Mouse (Mus musculus): ENCODE measurements around the gene Podxl2. TPM values are rescaled to one million over a fixed set of nuclear protein-coding genes. Genes with fewer than 3 reads are reported as not detected.

The Podxl2 gene
- total RNA-seq, 2 experiments from 2014 or later = 178 to 179 TPM

DNA sequence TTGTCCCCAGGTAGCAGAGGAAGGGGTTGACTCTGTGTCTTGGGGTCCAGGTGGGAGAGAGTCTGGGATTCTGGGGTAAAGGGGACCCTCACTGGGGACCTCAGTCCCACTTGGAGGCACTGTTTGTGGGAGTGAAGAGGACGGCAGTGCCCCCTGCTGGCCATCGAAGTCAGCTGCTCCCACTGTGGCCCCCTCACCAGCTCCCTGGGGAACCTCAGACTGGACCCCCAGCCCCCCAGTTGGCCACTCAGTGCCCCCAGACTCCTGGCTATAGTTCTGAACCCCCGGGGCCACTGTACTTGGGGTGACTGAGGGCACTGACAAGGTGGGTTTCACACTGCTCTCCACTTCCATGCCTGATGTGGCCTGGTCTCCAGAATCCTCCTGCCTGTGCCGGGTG lies 25.6 kb downstream of the Podxl2 start:
- no peak for DNase-seq (ENCODE audit: extremely low spot score in 1 of 2, low spot score in 1 of 2)

DNA sequence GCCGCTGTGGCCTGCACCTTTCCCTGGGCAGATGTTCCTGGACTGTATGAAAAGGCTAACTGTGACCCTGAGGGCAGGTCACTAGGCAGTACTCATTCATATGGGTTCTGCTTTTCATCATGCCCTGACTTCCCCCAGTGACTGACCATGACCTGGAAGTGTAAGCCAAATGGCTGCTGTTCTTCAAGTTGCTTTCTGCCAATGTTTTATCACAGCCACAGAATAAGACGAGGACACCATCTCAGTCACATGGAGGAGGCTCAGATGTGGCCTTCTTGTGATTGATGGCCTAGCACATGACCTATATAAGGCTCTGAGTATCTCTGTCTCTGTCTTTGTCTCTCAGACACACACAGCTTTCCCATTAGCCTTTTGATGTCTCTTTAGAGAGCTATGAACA lies 27.3 kb downstream of the Podxl2 start:
- no peak for DNase-seq (ENCODE audit: extremely low spot score in 1 of 2, low spot score in 1 of 2)

DNA sequence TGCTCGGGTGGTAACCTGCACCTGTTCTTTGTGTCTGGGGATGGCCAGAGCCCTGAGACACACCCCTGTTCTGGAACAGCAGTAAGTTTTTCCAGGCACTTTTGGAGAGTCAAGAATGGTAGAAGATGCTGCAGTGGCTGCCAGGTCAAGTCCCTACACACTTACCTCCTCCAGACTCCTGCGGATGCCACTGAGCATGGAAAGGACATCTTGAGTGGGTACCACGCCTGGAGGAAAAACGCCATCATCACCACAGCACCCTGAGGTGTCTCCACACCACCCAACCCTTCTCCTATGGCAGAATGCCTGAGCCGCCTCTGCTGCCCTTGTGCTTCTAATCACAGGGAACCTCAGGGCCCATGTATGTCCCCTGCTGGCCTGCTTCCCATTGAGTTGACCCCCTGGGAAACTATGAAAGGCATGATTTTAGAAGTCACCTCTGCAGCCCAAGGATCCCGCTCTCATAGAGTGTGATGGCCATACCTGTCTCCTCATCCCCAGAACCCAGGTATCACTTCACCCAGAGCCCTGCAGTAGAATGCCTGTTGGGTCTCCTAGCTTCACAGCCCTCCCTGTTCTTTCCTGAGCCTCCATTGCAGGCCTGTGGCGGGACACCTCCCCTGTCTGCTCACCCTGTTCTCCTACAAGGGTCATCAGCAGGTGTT lies 29.8 kb downstream of the Podxl2 start:
- DNase-seq (ENCODE audit: extremely low spot score in 1 of 2, low spot score in 1 of 2) = no peak

DNA sequence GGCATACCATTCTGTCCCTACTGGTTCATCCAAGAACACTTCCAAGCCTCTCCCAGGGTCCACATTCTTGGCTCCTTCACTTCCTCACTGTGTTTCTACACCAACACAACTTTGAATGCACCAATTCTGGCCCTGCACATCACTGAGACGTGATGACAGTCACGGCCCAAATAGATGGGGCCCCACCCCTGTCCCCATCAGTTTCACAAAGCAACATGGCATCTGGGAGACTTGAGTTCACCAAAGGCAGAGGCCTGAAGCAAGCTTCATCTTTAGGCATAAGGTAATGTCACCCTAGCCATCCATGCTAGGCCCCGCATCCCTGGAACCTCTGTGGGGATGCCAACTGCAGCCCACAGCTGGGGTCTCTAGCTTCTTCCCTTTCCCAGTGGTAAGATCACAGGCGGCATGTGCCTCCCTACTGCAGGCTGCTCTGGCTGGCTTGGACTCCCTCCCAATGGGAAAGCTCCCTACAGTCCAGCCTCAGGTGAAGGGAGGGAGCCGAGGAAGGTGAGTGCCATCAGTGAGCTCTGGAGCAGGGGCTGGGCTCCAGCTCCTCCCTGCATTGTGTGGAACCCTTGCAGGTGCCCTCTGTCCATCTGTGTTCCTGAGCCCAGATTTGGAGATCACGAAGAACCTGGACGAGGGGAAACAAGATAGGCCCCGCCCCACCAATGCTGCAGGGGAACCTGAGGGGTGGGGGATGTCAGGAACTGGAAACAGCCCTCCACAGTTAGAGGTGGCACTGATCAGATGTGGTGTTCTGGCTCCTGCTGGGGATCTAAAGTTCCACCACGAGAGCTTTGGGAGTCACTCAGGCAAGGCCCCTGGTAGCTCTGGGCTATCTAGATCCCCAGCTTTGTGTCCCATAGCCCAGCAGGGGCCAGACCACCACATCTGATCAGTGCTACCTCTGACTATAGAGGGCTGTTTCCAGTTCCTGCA lies 30.8 kb downstream of the Podxl2 start:
- DNase-seq (ENCODE audit: extremely low spot score in 1 of 2, low spot score in 1 of 2) = no peak

DNA sequence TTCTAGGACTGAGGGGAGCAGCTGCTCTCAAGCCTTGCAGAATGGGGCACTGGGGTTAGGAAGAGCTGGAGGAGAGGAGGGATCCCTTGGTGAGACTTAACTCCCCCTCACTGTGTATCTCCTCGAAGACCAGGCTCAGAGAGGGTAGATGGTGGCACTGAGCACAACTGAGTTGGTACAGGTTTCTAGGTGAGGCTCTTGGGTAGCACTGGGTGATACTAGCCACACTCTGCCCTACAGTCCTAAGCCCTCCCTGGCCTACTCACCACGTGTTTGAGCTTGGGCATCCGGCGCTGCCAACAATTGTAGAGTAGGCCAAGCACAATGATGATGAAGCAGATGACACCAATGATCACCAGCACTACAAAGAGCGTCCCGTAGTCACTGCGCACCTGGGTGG lies 31.6 kb downstream of the Podxl2 start:
- DNase-seq (ENCODE audit: extremely low spot score in 1 of 2, low spot score in 1 of 2) = no peak

DNA sequence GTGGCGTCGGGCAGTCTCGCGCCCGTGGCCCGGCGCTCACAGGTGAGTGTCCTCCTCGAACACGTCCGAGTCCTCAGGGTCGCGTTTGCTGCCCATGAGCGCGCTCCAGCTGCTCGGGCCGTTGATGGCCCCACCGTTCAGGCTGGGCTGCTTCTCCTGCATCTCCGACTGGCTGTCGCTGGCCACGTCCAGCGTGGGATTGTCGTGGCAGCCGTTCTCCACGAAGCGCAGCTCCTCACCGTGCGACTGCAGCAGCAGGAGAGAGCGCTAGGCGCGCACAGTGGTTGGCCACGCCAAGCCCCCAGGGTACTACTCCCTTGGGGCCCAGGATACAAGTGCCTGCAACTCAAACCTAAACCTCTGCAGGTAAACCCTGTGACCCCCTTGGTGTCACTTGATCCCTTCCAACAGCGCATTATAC lies 32.1 kb downstream of the Podxl2 start:
- DNase-seq (ENCODE audit: extremely low spot score in 1 of 2, low spot score in 1 of 2) = no peak

DNA sequence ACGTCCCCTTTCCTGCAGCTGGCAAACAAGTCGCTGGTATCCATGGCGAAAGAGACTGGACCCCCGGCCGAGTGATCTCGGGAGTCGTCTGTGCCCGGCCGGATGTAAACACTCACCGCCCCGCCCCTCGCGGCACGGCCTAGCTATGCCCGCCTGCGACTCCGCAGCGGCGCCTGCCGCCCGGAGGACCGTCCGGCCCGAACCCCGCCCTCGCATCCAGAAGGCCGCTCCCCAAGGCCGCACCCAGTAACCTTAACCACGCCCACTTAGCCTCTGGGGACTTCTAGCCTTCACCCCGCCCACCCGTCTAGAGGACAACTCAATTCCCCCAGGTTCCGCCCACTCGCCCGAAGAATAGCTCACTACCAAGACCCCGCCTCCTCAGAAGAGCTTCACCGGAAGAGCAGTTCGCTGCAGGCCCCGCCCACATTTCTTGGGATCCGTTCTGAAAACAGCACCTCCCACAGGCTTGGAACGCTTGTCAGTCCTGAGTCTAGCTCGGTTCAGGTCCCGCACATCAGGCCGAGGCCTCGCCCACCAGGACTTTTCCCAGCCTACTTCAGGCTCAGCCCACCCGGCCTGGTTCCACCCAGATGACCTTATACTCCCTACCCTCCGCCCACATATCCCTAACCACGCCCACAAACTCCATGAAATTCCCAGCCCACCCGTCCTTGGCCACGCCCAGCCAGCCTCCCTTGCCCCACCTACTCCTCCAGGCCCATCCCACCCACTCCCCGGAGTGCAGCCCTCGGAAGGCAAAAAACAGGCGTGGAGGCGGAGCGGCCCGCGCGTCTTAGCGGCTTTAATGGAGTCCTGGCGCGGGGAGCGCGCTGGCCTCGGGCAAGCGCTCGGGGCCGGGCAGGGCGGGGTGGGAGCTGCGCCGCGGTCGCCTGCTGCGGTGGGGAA lies 32.8 kb downstream of the Podxl2 start, which contains the start of gene Abtb1:
Abtb1 (minus strand) TSS at position 204 of the 909 bp plus-strand sequence.
- peak; percentile 89 to 93 for DNase-seq (ENCODE audit: extremely low spot score in 1 of 2, low spot score in 1 of 2)

DNA sequence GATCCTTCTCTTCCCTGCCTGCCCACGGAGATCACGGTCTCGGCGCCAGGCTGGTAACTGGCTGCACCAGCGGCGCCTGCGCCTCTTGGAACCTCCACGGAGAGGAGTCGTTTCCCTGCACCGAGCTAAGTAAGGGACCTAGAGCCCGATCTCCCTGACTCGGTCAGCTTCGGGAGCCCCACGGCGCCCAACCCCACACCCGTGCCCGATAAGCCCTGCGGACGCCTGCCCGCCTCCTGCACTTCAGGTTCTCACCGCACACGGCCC lies 33.4 kb downstream of the Podxl2 start:
- no peak for DNase-seq (ENCODE audit: extremely low spot score in 1 of 2, low spot score in 1 of 2)

DNA sequence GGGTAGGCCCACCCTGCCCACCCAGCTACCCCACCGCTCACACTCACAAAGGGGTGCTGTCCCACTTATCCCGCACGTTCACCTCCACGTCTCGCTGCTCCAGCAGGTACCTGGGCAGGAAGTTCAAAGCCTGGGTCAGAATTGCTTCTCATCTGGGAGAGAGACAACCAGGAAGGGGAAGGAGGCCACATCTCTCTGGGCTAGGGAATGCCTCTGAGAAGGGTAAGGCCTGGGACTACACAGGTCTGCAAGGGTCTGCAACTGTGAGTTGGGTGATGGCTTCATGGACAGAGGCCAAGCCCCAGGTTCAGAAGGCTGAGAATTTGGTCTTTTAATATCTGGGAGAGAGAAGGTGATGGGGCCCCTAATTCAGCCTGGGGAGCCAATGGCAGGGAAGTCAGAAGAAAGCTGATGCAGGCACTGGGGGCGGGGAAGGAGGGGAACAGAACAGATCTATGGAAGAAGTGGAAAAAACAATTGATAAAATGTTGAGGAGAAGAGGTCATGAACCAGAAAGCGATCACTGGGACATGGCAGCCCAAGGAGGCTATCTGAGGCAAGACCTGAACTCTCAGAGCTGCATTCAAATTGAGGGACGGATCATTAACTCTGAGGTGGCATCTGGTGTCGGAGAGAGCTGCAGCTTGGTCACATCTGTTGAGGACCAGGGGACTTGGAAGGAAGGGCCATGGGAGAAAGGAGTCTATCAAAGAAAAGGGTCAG lies 33.9 kb downstream of the Podxl2 start:
- no peak for DNase-seq (ENCODE audit: extremely low spot score in 1 of 2, low spot score in 1 of 2)

DNA sequence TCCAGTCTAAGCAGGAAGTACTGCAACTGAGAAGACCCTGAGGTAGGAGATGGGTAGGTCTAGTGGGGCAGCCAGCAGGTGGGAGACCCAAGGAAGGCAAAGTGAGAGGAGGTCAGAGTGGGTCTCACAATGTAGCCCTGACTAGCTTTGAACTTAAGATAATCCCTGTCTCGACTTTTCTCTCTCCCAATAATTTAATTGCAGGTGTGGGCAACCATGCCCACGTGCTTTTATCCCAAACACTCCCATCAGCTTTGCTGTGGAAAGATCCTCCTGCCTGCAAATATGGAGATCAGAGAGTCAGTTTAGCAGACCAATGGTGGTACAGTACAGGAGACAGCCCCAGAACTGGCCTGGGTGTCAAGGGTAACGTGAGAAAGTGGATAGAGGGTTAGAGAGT lies 34.6 kb downstream of the Podxl2 start:
- no peak for DNase-seq (ENCODE audit: extremely low spot score in 1 of 2, low spot score in 1 of 2)

DNA sequence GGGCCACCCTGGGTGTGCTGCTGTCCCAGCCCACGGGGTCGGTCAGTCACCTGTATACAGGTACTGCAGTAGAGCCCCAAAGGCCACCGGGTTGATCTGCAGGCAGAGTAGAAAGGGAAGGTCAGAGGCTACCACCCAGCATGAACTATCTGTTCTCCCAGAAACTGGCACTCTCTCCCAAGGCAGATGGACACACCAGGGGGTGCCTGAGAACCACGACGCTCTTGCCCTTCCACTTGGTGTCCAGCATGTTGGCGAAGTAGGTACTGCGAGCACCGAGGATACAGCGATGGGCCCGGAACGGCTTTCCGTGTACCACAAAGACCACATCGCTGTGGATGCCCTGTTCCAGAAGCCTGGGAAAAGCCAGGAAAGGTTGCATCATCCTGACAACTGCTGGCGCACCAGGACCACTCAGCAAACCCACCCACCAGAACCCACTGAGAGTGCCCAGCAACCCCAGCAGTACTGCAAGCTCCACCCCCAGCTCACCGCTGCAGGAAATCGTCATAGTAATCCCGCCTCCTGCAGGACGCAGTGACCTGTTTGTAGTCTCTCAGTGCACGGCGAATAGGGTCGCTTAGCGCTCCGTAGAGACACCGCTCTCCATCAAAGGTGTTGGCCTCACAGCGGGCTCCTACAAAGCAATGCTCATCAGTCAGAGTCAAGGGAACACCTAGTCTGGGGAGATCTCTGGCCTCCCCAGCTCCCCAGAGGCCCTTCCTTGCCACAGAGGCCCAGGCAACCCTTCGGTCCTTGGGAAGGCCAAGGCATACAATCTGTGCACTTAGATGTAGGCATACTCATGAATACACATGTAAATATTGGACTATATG lies 35.5 kb downstream of the Podxl2 start:
- DNase-seq (ENCODE audit: extremely low spot score in 1 of 2, low spot score in 1 of 2) = no peak

DNA sequence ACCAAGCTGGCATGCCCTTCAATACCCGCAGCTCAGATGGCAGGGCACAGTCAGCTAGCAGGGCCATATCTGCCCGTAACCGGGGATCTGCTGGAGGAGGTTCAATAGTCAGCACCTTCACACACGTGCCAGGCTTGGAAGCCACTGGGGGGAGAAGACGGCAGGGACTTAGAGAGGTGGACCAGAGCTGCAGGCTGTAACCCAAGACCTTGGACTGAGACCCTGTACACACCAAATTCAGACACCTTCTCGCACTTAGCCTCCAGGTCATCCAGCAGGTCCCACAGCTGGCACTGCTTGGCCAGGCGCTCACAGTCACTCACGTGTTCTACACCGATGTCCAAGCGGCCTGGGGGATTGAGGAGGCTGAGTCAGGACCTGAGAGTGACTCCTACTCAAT lies 36.2 kb downstream of the Podxl2 start:
- no peak for DNase-seq (ENCODE audit: extremely low spot score in 1 of 2, low spot score in 1 of 2)

DNA sequence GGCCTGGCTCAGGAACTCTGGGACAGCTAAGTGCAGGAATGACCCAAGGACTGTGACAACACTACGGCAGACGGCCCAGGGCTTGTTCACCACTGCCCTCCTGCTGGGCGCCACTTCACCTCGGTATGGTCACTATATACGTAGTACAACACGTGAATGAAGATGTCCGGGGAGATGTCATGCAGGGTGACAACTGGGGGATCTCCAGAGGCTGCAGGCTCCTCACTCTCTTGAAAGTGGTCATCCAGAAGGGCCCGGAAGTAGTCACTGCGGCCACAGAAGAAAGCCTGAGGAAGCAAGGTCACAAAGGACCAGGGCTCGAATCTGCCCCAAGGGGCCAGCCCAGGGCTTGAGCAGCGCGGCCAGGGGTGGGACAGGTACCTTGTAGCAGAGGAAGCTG lies 36.8 kb downstream of the Podxl2 start:
- no peak for DNase-seq (ENCODE audit: extremely low spot score in 1 of 2, low spot score in 1 of 2)

DNA sequence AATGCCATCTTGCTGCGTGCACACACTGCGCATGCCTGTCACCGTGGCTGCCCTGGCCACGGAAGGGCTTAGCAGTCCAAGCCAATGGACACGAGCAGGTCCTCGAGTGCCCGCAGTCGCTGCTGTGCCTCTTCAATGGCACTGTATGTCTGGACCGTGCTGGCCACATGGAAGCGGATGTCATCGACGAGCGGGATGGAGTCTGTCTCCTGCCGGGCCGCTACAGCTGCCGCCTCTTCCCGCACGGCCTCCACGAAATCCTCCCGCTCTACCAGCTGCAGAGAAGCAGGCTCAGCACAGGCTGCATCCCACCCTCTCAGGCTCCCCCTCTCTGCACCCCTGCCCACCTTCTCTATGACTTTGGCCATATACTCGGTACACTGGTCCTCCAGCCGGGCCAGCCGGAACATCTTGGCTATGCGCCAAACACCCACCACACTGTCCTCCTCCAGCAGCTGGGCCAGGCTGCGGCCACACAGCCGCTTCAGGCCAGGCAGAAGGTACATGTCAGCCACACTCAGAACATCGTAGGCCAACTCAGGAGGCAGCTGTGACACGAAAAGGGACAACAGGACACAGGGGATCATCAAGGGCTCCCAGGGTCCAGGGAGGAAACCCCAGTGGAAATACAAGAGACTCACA lies 38.5 kb downstream of the Podxl2 start:
- DNase-seq (ENCODE audit: extremely low spot score in 1 of 2, low spot score in 1 of 2) = no peak

DNA sequence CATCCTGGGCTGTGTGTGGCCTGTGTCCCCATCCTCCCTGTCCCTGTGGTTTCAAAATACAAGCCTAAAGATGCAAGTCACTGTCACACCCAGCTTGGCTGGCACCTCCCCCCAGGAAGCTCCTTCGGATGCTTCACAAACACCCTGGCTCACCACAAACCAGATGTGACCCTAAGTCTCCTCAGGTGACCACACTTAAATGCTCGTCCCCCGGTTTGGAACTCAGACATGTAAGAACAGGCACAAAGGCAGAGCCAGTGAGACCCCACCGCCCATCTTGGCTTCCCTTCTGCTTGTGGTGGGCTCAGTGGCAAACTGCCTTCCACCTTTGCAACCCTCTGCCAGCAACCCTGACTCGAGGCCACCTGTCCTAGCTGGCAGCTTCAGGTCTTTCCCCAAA lies 39.8 kb downstream of the Podxl2 start:
- DNase-seq (ENCODE audit: extremely low spot score in 1 of 2, low spot score in 1 of 2) = no peak

DNA sequence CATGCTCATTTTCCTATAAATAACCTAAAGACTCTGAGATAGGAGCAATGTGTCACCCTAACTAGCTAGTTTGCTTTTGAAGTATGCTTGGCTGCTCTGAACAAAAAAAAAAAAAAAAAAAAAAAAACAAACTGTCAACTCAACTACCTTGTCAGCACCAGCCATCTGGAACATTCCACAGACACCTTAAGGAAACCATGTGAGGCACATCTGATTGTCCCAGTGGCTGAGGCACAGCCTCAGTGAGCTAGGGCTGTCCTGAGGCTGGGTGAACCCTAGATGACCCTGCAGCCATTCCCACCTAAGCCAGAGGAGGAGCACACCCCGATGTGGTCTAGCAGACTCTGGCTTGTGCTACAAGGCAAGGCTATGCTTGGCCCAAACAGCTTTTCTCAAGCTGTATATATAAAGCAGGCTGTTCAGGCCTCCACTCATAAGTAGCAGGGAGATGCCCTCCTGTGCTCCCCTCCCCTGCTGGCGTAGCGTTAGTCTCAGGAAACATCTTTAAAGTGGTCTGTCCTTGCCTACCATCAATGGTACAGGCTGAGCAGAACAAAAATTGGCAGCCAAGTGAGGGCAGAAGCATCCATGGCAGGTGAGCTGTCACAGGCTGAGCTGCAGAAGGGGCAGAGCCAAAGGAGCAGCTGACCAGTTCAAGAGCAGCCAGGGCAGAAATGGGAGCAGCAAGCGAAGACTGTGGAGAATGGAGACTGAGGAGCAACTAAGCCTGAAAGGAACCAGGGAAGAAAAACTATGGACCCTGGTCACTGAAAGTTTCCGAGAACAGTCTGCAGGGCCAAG lies 41.3 kb downstream of the Podxl2 start:
- no peak for DNase-seq (ENCODE audit: extremely low spot score in 1 of 2, low spot score in 1 of 2)

DNA sequence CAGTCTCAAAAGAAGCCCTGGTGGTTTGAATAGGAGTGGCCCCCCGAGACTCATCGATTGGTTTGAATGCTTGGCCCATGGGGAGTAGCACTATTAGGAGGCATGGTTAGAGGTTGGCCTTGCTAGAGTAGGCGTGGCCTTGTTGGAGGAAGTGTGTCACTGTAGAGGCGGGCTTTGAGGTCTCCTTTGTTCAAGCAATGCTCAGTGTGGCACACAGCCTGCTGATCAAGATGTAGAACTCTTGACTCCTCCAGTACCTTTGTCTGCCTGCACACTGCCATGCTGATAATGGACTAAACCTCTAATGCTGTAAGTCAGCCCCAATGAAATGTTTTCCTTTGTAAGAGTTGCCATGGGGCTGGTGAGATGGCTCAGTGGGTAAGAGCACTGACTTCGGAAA lies 42.2 kb downstream of the Podxl2 start:
- no peak for DNase-seq (ENCODE audit: extremely low spot score in 1 of 2, low spot score in 1 of 2)

DNA sequence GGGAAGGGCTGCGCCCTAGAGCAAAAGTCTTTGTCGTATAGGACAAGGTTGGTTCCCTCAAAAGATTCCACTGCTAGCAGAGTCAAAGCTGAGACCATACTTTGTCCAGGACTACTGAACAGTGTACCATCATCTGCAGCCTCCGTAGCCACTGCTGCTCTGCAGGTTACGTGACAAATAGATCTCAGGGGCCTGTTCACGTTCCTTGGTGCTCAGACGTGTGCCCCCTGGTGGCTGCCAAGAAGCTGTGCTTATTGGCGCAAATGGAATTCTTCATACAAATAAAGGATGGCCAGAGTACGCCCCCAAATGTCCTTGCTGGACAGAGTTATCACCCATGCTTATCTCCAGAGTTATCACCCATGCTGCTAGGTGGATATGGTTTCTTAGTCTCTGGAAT lies 43.4 kb downstream of the Podxl2 start:
- peak in 1 of 2 experiments; percentile 68 for DNase-seq (ENCODE audit: extremely low spot score in 1 of 2, low spot score in 1 of 2)
